Mouse (Mus musculus): Measurements from ENCODE around the gene Arhgdib.

GRCm38 (mm10) chr6:136931246-136931645 lies 10.5 kb downstream of the Arhgdib start:
- TF ChIP-seq CTCF (IDR thresholded peaks at IDR 0.05) (no peak), EP300 (IDR thresholded peaks at IDR 0.05) (no peak)

All from lung, postnatal 0 days (tissue).